Comparison of ENCODE assay signal across 7 mouse cellular contexts in the genomic region with DNA sequence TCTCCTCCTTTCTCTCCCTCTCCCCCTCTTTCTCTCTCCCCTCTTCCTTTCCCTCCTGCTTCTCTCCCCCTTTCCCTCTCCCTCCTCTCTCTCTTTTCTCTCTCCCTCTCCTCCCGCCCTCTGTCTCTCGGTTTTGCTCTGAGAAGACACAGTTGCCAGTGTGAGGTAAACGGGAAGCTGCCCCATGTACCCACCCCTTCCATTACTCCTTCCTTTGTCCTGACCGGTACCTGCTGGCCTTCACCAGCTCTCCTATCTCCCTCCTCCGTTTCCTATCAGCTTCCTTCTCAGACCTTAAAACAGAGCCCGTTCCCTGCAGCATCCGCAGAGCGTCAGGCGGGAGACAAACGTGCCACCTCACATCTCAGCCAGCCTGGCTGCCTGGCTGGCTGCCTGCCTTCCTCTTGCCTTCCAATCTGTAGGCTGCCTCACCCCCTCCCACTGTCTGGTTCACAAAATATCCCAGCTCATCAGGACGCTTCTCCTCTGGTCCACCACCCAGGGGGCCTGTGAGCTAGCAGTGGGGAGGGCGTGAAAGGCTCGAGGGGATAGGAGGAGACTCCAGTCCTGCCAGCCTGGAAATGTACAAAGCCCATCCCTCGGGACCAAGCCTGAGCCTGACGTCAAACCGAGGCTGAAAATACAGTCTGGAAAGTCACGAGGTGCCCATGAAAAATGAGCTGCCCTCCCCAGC. TPM values are rescaled to one million over a fixed set of nuclear protein-coding genes. Genes with fewer than 3 reads are reported as not detected.
DNase-seq lines count a peak whose midpoint lies in the region; ATAC-seq and TF ChIP-seq lines count a peak whose summit lies in the region.

No protein-coding gene starts in this region.

- under 1% methylated on average over 17 of the region's 17 CpGs for WGBS in forebrain, postnatal 0 days
- WGBS in hindbrain, embryonic 16.5 days: under 1% methylated on average over 17 of the region's 17 CpGs
- 6% methylated on average over 17 of the region's 17 CpGs for WGBS in limb, embryonic 10.5 days
- WGBS in olfactory bulb, adult 2 months: 1% methylated on average over 17 of the region's 17 CpGs

- peak overlapping the region; percentile 18 for H3K4me3 ChIP-seq in forebrain, postnatal 0 days (ENCODE audit: low read depth, low read length)
- H3K4me3 ChIP-seq in hindbrain, embryonic 16.5 days (ENCODE audit: low read length): peak overlapping the region; percentile 15
- peak overlapping the region; percentile 37 for H3K4me3 ChIP-seq in limb, embryonic 10.5 days
- peak overlapping the region; percentile 23 for H3K4me3 ChIP-seq in olfactory bulb, adult 2 months (ENCODE audit: insufficient read depth, low read depth, low read length)

- no peaks in the 10 kb centered on the region for H3K27me3 ChIP-seq in forebrain, postnatal 0 days (ENCODE audit: insufficient read depth, low read length)
- H3K27me3 ChIP-seq in hindbrain, embryonic 16.5 days (replicated peaks; ENCODE audit: control insufficient read depth, insufficient read depth, low read length): no peaks in the 10 kb centered on the region
- peaks cover 81% of the 10 kb centered on the region for H3K27me3 ChIP-seq in limb, embryonic 10.5 days (ENCODE audit: low read depth, poor library complexity, severe bottlenecking)

- peak; percentile 29 for DNase-seq in ZHBTc4 (ENCODE audit: low read depth, low spot score)
- peak; percentile 75 for DNase-seq in cerebellum, adult 11 months
- DNase-seq in forebrain, postnatal 0 days: peak; percentile 93
- DNase-seq in limb, embryonic 10.5 days (ENCODE audit: low spot score): no peak

- ATAC-seq in forebrain, postnatal 0 days: peak; percentile 93
- ATAC-seq in hindbrain, embryonic 16.5 days: peak; percentile 84
- no peak for ATAC-seq in erythroid progenitor cell, adult 5-6 weeks (replicated peaks; ENCODE audit: low FRiP score, poor library complexity, severe bottlenecking)

- peak overlapping the region; percentile 53 for H3K4me2 ChIP-seq in forebrain, postnatal 0 days (ENCODE audit: low read depth)
- peak overlapping the region; percentile 51 for H3K4me2 ChIP-seq in hindbrain, embryonic 16.5 days (ENCODE audit: low read length)

- peak overlapping the region; percentile 71 for H3K9ac ChIP-seq in forebrain, postnatal 0 days
- peak overlapping the region; percentile 58 for H3K9ac ChIP-seq in hindbrain, embryonic 16.5 days (ENCODE audit: low read depth, low read length)

- 0 out of 2 replicates have a peak, but pooled peaks have one; percentile 19 for TF ChIP-seq CTCF in forebrain, postnatal 0 days (IDR thresholded peaks at IDR 0.05; ENCODE audit: low read depth)
- no peak for TF ChIP-seq CTCF in olfactory bulb, adult 2 months (IDR thresholded peaks at IDR 0.05; ENCODE audit: insufficient read depth, low read depth, low read length)

- peak; percentile 53 for TF ChIP-seq POLR2A in olfactory bulb, adult 2 months (IDR thresholded peaks at IDR 0.05; ENCODE audit: insufficient read depth, low read depth, low read length)

- H3K9me3 ChIP-seq in forebrain, postnatal 0 days (ENCODE audit: low read length): no peaks in the 10 kb centered on the region
- no peaks in the 10 kb centered on the region for H3K9me3 ChIP-seq in hindbrain, embryonic 16.5 days (ENCODE audit: control insufficient read depth, low read length)
- no peaks in the 10 kb centered on the region for H3K9me3 ChIP-seq in limb, embryonic 10.5 days (replicated peaks)

- peak overlapping the region; percentile 94 for H3K27ac ChIP-seq in forebrain, postnatal 0 days (ENCODE audit: low read depth, low read length)
- H3K27ac ChIP-seq in hindbrain, embryonic 16.5 days (ENCODE audit: low read depth, low read length): peak overlapping the region; percentile 78
- peak overlapping the region; percentile 72 for H3K27ac ChIP-seq in limb, embryonic 10.5 days
- peak overlapping the region; percentile 63 for H3K27ac ChIP-seq in olfactory bulb, adult 2 months (ENCODE audit: insufficient read depth, low read depth, low read length)

- peaks cover 10% of the 10 kb centered on the region for H3K4me1 ChIP-seq in forebrain, postnatal 0 days (ENCODE audit: insufficient read depth)
- H3K4me1 ChIP-seq in hindbrain, embryonic 16.5 days (ENCODE audit: control insufficient read depth, insufficient read depth, low read depth, low read length): peaks cover 8% of the 10 kb centered on the region; the same call in 1 of the 2 replicates
- peaks cover 24% of the 10 kb centered on the region for H3K4me1 ChIP-seq in limb, embryonic 10.5 days
- H3K4me1 ChIP-seq in olfactory bulb, adult 2 months (ENCODE audit: control insufficient read depth, insufficient read depth, low read length): peaks cover 19% of the 10 kb centered on the region

- H3K36me3 ChIP-seq in forebrain, postnatal 0 days (ENCODE audit: insufficient read depth): no peaks in the 10 kb centered on the region
- H3K36me3 ChIP-seq in hindbrain, embryonic 16.5 days (ENCODE audit: control insufficient read depth, insufficient read depth, low read length): no peaks in the 10 kb centered on the region
- H3K36me3 ChIP-seq in limb, embryonic 10.5 days: no peaks in the 10 kb centered on the region

RNA-seq across cellular contexts. Expression of gene Ubl4b, which starts 17.9 kb away (rescaled TPM):
- 0.23 TPM in 1 of 2 replicates, not detected in the other for total RNA-seq in forebrain, postnatal 0 days (2014; rRNA removed)
- polyA plus RNA-seq in forebrain, postnatal 0 days (2015; fragmentation: Nextera tagmentation; extraction: Ambion mirVana): not detected in 2 replicates
- polyA plus RNA-seq in hindbrain, embryonic 16.5 days (2015; fragmentation: Nextera tagmentation; extraction: Ambion mirVana): not detected in 2 replicates
- 0.76 and 0.98 TPM in 2 replicates for polyA plus RNA-seq in limb, embryonic 10.5 days (2016; fragmentation: Nextera tagmentation; extraction: Ambion mirVana)
- polyA plus RNA-seq in olfactory bulb, adult 2 months (2012; ENCODE audit: insufficient read depth, insufficient read length, low replicate concordance, missing spikeins): not detected in 2 replicates
- total RNA-seq in erythroid progenitor cell, adult 5-6 weeks (2015; ENCODE audit: low replicate concordance): not detected in 2 replicates
- total RNA-seq in erythroid progenitor cell, adult 5-6 weeks (2017; ENCODE audit: low replicate concordance): not detected in 2 replicates

RNA-seq across cellular contexts. Expression of gene Slc6a17, which starts 19.1 kb away (rescaled TPM):
- 61.2 and 68.9 TPM in 2 replicates for total RNA-seq in forebrain, postnatal 0 days (2014; rRNA removed)
- polyA plus RNA-seq in forebrain, postnatal 0 days (2015; fragmentation: Nextera tagmentation; extraction: Ambion mirVana): 20.3 and 22.7 TPM in 2 replicates
- 19.1 and 20.4 TPM in 2 replicates for polyA plus RNA-seq in hindbrain, embryonic 16.5 days (2015; fragmentation: Nextera tagmentation; extraction: Ambion mirVana)
- 6.0 and 6.3 TPM in 2 replicates for polyA plus RNA-seq in limb, embryonic 10.5 days (2016; fragmentation: Nextera tagmentation; extraction: Ambion mirVana)
- polyA plus RNA-seq in olfactory bulb, adult 2 months (2012; ENCODE audit: insufficient read depth, insufficient read length, low replicate concordance, missing spikeins): 351 TPM in 1 of 2 replicates, not detected in the other
- total RNA-seq in erythroid progenitor cell, adult 5-6 weeks (2015; ENCODE audit: low replicate concordance): not detected in 2 replicates
- total RNA-seq in erythroid progenitor cell, adult 5-6 weeks (2017; ENCODE audit: low replicate concordance): not detected in 2 replicates

RNA-seq across cellular contexts. Expression of gene Alx3, which starts 57.9 kb away (rescaled TPM):
- 2.2 and 3.3 TPM in 2 replicates for total RNA-seq in forebrain, postnatal 0 days (2014; rRNA removed)
- 3.7 and 5.2 TPM in 2 replicates for polyA plus RNA-seq in forebrain, postnatal 0 days (2015; fragmentation: Nextera tagmentation; extraction: Ambion mirVana)
- polyA plus RNA-seq in hindbrain, embryonic 16.5 days (2015; fragmentation: Nextera tagmentation; extraction: Ambion mirVana): 0.29 and 0.40 TPM in 2 replicates
- polyA plus RNA-seq in limb, embryonic 10.5 days (2016; fragmentation: Nextera tagmentation; extraction: Ambion mirVana): 31.1 and 37.4 TPM in 2 replicates
- polyA plus RNA-seq in olfactory bulb, adult 2 months (2012; ENCODE audit: insufficient read depth, insufficient read length, low replicate concordance, missing spikeins): not detected in 2 replicates
- not detected in 2 replicates for total RNA-seq in erythroid progenitor cell, adult 5-6 weeks (2015; ENCODE audit: low replicate concordance)
- not detected in 2 replicates for total RNA-seq in erythroid progenitor cell, adult 5-6 weeks (2017; ENCODE audit: low replicate concordance)
